Mouse (Mus musculus) heart, postnatal 4 days (tissue): ENCODE measurements around the gene Bcl11b. TPM values are rescaled to one million over a fixed set of nuclear protein-coding genes. Genes with fewer than 3 reads are reported as not detected.

Experiments used
- DNase-seq: peaks from one replicate; pipeline ENCODE4 v3.0.0; 2021
- total RNA-seq, 2 experiments: library from RNA; stranded (reverse); gene quantifications; 2 replicates each; pipeline ENCODE4 v1.2.3; 2021

Bcl11b gene
- 1 to 10 TPM; 1.5 to 1.6 TPM for total RNA-seq

GRCm38 (mm10) chr12:108003483-108003882 is at the start of gene Bcl11b:
Bcl11b (minus strand) TSS chr12:108003602.
- DNase-seq = no peak

DNA sequence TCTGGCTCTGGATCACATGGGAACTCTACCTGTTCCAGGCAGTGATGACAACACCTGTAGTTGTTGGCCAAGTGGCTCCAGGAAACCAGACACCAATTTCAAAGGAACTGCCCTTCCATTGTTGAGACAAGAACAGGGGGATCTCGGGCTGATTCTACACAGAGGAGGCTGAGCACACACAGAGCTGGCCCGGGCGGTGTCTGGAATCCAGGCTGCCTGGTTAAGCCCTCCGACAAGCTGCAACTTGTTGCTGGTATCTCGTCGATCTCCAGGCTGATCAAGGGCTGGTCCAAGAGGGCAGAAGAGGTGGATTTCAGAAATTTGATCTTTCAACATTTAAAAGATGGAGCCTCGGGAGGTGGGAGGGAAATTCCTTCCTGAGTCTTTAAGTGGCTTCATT is 47.6 kb upstream of the Bcl11b start:
- DNase-seq = no peak

GRCm38 (mm10) chr12:108049625-108050024 is 46.2 kb upstream of the Bcl11b start:
- DNase-seq = peak; percentile 50

DNA sequence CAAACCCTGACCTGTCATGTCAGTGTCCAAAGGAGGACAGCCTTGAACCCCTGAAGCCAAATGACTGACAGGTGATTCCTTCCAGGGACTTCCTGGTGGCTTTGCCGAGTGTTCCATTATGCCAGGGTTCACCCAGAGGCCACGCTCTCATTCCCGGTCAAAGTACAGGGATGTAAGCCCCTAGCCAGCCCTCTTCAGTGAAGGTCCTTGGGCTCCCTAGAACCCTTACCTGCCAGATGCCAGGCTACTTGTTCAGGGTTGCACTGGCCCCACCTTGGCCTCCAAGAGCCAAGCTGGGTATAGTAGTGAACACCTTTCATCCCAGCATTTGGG is 38.8 kb upstream of the Bcl11b start:
- no peak for DNase-seq

DNA sequence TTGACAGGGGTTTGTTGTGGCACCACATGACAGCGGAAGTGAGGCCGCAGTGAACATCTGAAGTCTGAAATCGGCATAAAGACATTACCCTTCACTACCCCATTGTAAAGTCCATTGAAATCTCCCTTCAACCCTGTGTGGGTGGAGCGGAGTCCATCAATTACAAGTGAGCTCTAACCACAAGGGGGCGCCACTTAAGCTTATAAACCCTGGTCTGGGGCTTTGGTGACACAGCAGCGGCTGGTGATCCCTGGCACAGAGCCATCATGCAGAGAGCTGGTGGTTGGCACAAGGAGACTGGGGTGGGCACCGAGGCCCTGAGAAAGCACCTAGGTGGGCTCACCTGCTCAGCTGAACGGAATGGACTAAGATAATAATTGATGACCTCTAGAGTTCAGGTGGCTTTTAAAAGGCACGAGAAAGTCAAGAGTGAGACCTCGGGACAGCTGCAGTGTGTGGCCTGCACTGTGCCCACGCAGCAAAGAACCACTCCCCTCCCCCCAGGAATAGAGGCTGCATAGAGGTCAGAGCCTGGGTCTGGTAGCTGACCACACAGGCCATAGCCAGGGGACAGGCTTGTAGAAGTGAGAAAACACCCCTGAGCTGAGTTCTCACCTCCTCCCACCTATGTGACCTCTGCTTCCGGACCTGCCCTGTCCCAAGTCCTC is 38.3 kb upstream of the Bcl11b start:
- DNase-seq = peak; percentile 90

DNA sequence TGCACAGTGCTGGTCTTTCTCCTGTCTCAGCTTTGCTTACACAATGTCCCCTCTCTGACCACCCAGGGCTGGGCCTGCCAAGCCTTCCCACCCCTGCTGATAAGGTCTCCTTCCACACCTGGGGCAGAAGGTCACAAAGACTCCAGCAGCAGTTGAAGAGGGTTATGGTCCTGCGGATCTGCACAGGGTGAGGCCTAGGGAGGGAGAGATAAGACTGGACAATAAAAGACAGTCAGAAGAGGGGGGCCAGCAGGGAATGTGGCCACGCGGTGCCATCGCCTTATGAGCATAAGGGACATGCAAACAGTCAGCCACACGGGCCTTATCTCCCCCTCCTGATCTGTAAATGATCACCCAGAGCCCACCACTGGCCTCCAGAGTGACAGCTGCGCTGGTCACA is 34.0 kb upstream of the Bcl11b start:
- no peak for DNase-seq

- DNase-seq = no peak
Measured at GRCm38 (mm10) chr12:108035412-108036078, 32.1 kb upstream of the Bcl11b start.

DNA sequence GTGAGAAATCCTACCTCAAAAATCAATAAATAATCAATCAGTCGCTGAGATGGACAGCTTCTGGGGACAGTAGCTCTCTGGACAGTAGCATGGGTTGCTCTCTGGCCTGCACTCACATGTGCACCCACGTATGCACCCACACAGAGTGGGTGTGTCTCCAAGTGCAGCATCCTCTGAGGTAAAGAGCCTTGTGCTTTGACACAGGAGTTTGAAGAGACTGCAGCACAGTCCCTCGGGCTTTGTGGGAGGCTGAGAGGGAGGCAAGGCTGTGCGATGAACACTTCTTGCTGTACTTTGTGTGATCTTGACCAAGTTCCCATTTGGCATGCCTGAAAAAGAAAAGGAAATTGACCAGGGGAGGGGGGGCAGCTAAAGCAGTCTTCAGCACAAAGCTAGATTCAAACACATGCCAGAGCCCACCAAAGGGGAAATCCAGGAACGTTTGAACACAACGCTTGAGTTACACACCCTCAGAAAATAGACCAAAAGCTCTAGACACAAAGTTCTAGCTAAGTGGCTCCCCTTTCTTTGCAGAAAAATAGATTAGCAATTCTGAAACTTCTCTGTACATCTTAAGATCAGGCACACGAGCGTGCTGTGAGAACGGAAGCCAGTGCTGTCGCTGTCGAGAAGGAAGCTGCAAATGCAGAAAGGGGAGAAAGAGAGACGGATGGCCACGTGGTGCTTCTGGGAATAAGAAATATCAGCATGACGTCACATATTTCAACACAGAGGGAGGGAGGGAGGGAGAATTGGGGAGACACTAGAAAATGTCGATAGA is 19.6 kb upstream of the Bcl11b start:
- DNase-seq = no peak

DNA sequence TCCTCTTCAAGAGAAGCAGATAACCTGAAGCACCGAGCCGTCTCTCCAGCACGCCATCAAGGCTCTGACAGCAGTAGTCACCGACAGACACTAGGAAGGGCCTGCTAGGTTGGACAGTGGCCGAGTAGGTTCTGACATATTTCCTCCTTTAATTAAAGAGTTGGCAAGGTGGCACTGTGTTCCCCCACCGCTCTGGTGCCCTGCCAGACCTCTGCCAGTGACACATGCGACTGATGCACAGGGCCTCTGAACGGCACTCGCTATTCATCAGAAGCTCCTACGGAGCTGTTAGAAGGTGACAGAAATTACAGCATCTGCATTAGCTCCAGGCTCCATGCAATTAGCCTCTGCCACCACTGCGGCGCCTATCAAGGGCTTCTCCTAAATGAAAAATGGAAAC is 8.6 kb upstream of the Bcl11b start:
- DNase-seq = no peak

DNA sequence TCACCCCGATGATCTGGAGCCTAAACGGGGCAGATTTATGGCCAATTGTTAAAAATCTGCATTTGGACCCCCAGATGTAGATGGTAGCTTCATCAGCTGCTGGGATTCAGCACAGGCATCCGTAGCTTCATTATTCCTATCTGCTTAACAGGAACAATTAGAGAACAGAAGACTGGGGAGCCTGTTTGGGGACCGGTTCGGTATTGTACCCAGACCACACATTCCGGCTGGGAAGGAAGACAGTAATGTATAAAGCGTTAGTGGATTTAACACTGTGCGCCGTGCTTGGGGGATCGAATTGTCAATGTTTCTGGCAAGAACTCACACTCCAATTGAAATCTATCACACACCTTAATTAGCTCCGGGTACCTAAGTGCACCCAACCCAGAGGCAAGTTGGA is 6.9 kb upstream of the Bcl11b start:
- DNase-seq = no peak

GRCm38 (mm10) chr12:108009156-108009555 is 5.8 kb upstream of the Bcl11b start:
- DNase-seq = no peak

- peak; percentile 75 for DNase-seq
Measured at GRCm38 (mm10) chr12:108005816-108006626, 2.6 kb upstream of the Bcl11b start.

DNA sequence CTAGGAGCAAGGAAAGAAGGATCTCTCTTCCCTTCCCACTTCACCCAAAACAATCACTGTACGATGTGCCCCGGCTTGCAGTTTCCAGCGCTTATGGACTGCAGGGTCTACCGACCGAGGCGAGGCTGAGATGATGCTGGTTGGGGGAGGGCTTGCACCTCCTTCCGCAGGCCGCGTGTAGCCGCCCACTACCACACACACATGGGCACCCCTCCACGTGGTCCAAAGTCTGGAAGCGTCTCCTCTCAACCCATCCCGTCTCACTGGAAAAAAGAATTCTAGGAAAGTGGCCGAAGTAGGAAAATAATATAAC is 2.0 kb upstream of the Bcl11b start:
- DNase-seq = no peak

DNA sequence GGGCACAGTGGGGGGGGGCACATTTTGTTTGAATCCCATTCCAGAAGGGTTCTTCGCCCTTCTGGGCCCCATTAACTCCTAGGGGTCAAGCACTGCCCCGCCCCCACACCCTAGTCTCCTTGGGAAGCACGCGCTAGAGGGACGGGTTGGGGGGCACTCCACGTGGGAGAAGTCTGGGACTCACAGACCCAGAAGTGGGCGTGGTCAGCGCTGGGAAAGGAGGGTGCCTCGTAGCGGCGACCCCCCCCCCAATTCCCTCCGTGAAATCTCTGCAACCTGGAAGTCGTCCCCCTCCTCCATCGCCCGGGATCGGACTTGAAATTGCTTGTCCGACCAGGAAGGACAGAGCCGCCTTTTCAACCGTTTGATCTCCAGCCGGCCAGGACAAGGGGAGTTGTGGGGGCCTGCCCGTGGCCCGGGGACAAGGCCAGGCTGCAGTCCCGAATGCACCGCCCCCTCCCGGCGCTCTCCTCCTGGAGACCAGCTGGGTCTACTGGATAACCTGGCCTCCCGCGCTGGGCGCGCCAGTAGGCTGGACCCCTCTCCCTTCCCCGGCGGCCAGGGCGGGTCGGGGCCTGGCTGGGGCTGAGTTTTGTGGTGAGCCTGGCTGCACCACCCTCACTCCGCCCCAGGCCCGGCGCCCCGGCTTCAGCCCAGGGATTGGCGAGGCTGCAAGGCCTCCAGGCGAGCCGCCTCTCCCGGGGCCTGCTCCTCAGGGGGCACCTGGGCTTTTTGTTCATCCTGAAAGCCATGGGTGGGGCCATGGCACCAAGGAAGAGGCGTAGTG is 1.5 kb upstream of the Bcl11b start:
- DNase-seq = no peak

GRCm38 (mm10) chr12:108003928-108004327 is 526 bp upstream of the Bcl11b start:
- DNase-seq = peak; percentile 71

DNA sequence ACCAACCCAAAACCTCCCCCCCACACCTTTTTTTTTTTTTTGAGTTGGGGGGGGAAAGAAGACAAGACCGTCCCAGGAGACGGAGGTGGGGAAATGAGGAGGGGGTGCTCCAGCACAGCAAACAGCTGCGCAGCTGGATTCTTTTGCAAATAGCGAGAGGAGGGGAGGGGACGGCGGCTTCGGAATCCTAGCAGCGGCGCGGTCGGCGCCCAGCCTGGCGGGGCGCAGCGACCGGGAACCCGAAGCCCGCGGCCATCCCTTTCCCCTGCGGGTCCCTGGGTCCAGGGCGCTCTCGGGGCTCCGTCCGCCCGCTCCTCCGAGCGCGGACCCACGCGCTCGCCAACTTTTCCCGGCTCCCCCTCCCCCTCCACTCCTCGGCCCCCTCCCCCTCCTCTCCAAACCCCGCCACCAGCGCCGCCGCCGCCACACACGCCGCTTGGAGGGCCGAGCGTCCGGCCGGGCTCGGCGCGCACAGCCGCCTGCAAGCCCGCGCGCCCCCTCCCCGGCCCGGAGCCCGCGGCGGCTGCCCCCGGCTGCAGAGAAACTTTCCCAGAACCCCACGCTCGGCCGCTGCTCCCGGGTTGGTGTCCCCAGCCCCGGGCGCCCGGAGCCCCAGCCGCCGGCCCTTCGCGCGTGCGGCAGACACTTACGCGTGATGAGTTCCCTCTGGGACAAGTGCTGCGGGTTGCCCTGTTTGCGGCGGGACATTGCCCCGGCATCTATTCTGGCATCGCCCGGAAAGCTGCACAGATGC is 789 bp downstream of the Bcl11b start:
- no peak for DNase-seq

DNA sequence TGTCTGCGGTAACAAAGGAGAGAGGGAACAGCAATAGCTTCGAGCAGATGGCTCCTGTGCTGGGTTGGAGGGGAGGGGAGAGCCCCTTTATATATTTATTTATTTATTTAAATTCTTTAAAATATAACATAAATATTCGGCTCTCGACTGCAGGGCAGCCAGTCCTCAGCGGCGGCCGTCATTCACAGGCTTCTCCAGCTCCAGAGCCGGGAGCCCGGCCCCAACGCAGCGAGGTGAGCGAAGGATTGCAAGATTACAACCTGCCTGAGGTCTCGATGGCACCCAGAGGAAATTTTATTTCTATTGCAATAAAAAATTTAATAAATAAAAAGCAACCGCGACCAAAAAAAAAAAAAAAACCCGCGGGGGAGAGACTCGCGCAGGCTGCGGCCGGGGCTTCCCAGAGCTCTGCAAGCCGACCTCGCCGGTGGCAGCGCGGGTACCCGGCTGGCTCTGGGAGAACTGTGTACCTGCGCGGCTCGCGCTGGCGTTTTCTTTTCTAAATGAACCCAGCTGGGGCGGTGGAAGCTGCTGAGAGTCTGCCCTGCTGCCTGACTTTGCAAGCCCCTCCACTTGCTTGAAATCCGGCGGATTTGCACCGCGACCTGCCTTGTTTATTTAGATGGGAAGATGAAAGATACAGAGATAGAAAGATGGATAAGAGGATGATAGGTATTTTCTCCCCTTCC is 1.6 kb downstream of the Bcl11b start:
- DNase-seq = no peak

DNA sequence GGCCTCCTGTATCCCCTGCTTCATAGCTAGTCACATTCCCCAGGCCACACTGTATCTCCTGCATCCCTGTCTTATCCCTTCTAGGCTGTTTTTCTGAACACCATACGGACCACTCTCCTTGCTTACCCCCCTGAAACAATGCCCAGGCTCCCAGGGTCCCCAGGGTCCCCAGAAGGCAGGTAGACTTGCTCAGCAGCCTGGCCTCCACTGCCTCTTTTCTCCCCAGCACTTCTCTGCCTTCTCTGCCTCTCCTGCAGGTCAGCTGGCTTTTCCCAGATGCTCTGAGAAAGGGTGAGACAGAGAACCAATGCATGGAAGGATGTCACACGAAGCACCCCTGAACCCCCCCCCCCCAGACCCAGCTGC is 2.7 kb downstream of the Bcl11b start:
- no peak for DNase-seq

- no peak for DNase-seq
Measured at GRCm38 (mm10) chr12:107999751-108000714, 3.4 kb downstream of the Bcl11b start.

DNA sequence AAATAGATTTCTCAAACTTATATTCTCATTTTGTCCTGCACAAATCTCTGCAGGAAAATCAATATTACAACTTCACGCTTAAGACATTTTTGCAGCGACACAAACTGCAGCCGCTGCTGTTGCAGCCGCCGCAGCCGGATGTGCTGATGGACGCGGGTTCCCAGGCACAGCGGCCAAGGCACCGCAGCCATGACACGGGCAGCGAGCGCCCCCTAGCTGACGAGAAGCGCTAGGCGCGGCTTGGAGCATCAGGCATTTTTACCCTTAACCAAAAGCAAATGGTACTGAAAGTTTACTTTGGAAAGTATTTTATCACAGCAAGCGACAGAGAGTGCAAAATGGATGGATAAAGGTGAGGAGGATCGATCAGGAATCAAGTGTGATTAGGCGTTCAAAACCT is 4.7 kb downstream of the Bcl11b start:
- peak; percentile 86 for DNase-seq
